Mouse (Mus musculus) lung, embryonic 14.5 days (tissue): ENCODE measurements around the gene Wdfy4. TPM values are rescaled to one million over a fixed set of nuclear protein-coding genes. Genes with fewer than 3 reads are reported as not detected.

Experiments
- ATAC-seq: fragments of 200-750 bp; cut with Nextera tagmentation; 2 replicates; pipeline ENCODE4 v1.8.0; 2017; ENCODE audit warnings: mild to moderate bottlenecking, moderate TSS enrichment, moderate library complexity; ENCODE audit not compliant: insufficient read depth
- DNase-seq: peaks from one replicate; pipeline ENCODE4 v3.0.0-alpha.2; 2015
- H3K27ac ChIP-seq: fragments of 300-500 bp; sonication (generic); 2 replicates; pipeline ENCODE4 v1.5.1; 2014; ENCODE audit warnings: low read depth, mild to moderate bottlenecking, moderate library complexity
- H3K27me3 ChIP-seq: fragments of 300-500 bp; sonication (generic); 2 replicates; pipeline ENCODE4 v1.6.1; 2014; ENCODE audit warnings: low read length, control low read depth; ENCODE audit not compliant: insufficient read depth
- H3K36me3 ChIP-seq: fragments of 300-500 bp; sonication (generic); 2 replicates; pipeline ENCODE4 v1.6.1; 2014; ENCODE audit warnings: control low read depth; ENCODE audit not compliant: insufficient read depth
- H3K4me1 ChIP-seq: fragments of 300-500 bp; sonication (generic); 2 replicates; pipeline ENCODE4 v1.6.1; 2014; ENCODE audit warnings: antibody characterized with exemption, control low read depth; ENCODE audit not compliant: insufficient read depth
- H3K4me2 ChIP-seq: fragments of 300-500 bp; sonication (generic); 2 replicates; pipeline ENCODE4 v1.6.1; 2014; ENCODE audit warnings: mild to moderate bottlenecking
- H3K4me3 ChIP-seq: fragments of 300-500 bp; sonication (generic); 2 replicates; pipeline ENCODE4 v1.5.1; 2014; ENCODE audit warnings: low read depth, low read length
- H3K9ac ChIP-seq: fragments of 300-500 bp; sonication (generic); 2 replicates; pipeline ENCODE4 v1.6.1; 2014
- H3K9me3 ChIP-seq: fragments of 300-500 bp; sonication (generic); 2 replicates; pipeline ENCODE4 v1.6.1; 2016; ENCODE audit warnings: low read depth, low read length, control low read depth
- CTCF ChIP-seq: IDR thresholded peaks from 2 replicates; pipeline ENCODE4 v1.5.1; 2016; ENCODE audit warnings: antibody characterized with exemption, low read depth
- WGBS: fragments of 180-500 bp; shearing (Covaris S2); extraction: QIAGEN DNeasy Blood & Tissue Kit; methylation state at CpG from one replicate; pipeline ENCODE4 v1.1.7; 2014; 5-methylcytosine and 5-hydroxymethylcytosine counted together
- polyA plus RNA-seq: library from polyadenylated mRNA; unstranded; fragments of >200 nt; fragmentation: Nextera tagmentation; extraction: Ambion mirVana; gene quantifications from 2 replicates; pipeline ENCODE4 v1.2.1, GENCODE M21; 2014

The Wdfy4 gene
- polyA plus RNA-seq, 1 experiment from 2014 or later = 0.57 TPM

- TF ChIP-seq CTCF = no peak
- no peak overlapping the region for H3K9ac ChIP-seq
- H3K4me1 ChIP-seq = no peaks in the 10 kb centered on the region
- no peaks in the 10 kb centered on the region for H3K36me3 ChIP-seq
- DNase-seq = no peak
- H3K27ac ChIP-seq = no peak overlapping the region
- H3K9me3 ChIP-seq = no peaks in the 10 kb centered on the region
- H3K4me2 ChIP-seq = no peak overlapping the region
- no peaks in the 10 kb centered on the region for H3K27me3 ChIP-seq
- H3K4me3 ChIP-seq = no peak overlapping the region
- WGBS = 58% methylated on average over 1 of the region's 1 CpGs
- no peak for ATAC-seq
Observed at GRCm38 (mm10) chr14:33116590-33116989, 68.7 kb downstream of the Wdfy4 start.

GRCm38 (mm10) chr14:33104809-33105208 is 80.5 kb downstream of the Wdfy4 start:
- DNase-seq = peak; percentile 13
- Histone ChIP-seq H3K4me1 (no peaks in the 10 kb centered on the region), H3K9ac (no peak overlapping the region), H3K9me3 (no peaks in the 10 kb centered on the region), H3K4me2 (no peak overlapping the region), H3K27me3 (no peaks in the 10 kb centered on the region), H3K4me3 (no peak overlapping the region), H3K27ac (no peak overlapping the region), H3K36me3 (no peaks in the 10 kb centered on the region)
- 60% methylated on average over 3 of the region's 3 CpGs for WGBS
- no peak for TF ChIP-seq CTCF
- ATAC-seq = no peak

GRCm38 (mm10) chr14:33101609-33102008 is 83.7 kb downstream of the Wdfy4 start:
- H3K4me2 ChIP-seq = no peak overlapping the region
- no peak overlapping the region for H3K9ac ChIP-seq
- TF ChIP-seq CTCF = no peak
- H3K9me3 ChIP-seq = no peaks in the 10 kb centered on the region
- H3K27me3 ChIP-seq = no peaks in the 10 kb centered on the region
- no peak for DNase-seq
- no peaks in the 10 kb centered on the region for H3K4me1 ChIP-seq
- ATAC-seq = no peak
- no peak overlapping the region for H3K27ac ChIP-seq
- no peak overlapping the region for H3K4me3 ChIP-seq
- WGBS = 38% methylated on average over 2 of the region's 2 CpGs
- H3K36me3 ChIP-seq = no peaks in the 10 kb centered on the region

DNA sequence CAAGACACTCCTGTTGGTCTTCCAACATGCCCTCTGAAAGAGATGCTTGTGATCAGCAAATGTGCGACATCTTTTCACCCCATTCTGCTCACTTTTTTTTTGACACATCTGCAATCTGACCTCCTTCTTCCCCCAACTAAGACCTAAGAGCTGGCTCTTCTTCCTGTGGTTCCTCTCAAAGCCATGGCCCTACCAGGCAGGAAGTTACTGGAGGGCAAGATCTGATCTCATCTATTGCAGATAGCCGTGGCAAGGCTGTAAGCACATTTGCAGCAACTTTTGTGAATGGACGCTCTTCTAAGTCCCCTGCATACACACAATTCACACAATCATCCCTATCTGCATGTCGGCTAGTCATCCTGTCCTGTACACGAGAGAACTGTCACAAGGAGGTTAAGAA is 85.4 kb downstream of the Wdfy4 start:
- no peak overlapping the region for H3K4me3 ChIP-seq
- DNase-seq = no peak
- no peaks in the 10 kb centered on the region for H3K4me1 ChIP-seq
- no peaks in the 10 kb centered on the region for H3K36me3 ChIP-seq
- H3K27me3 ChIP-seq = no peaks in the 10 kb centered on the region
- 73% methylated on average over 5 of the region's 5 CpGs for WGBS
- no peak overlapping the region for H3K9ac ChIP-seq
- no peak overlapping the region for H3K27ac ChIP-seq
- no peak for TF ChIP-seq CTCF
- H3K9me3 ChIP-seq = no peaks in the 10 kb centered on the region
- ATAC-seq = no peak
- no peak overlapping the region for H3K4me2 ChIP-seq

- H3K9ac ChIP-seq = no peak overlapping the region
- ATAC-seq = no peak
- H3K36me3 ChIP-seq = no peaks in the 10 kb centered on the region
- H3K27me3 ChIP-seq = no peaks in the 10 kb centered on the region
- no peak for DNase-seq
- no peak overlapping the region for H3K4me2 ChIP-seq
- no peak overlapping the region for H3K27ac ChIP-seq
- 52% methylated on average over 7 of the region's 7 CpGs for WGBS
- H3K4me3 ChIP-seq = no peak overlapping the region
- no peaks in the 10 kb centered on the region for H3K9me3 ChIP-seq
- H3K4me1 ChIP-seq = no peaks in the 10 kb centered on the region
- TF ChIP-seq CTCF = no peak
Observed at GRCm38 (mm10) chr14:33099111-33099510, 86.2 kb downstream of the Wdfy4 start.

GRCm38 (mm10) chr14:33096462-33096861 is 88.8 kb downstream of the Wdfy4 start:
- H3K4me3 ChIP-seq = no peak overlapping the region
- no peaks in the 10 kb centered on the region for H3K4me1 ChIP-seq
- WGBS = 73% methylated on average over 5 of the region's 5 CpGs
- no peak overlapping the region for H3K27ac ChIP-seq
- TF ChIP-seq CTCF = no peak
- H3K36me3 ChIP-seq = no peaks in the 10 kb centered on the region
- DNase-seq = no peak
- H3K9ac ChIP-seq = no peak overlapping the region
- ATAC-seq = no peak
- H3K4me2 ChIP-seq = no peak overlapping the region
- H3K27me3 ChIP-seq = no peaks in the 10 kb centered on the region
- H3K9me3 ChIP-seq = no peaks in the 10 kb centered on the region

DNA sequence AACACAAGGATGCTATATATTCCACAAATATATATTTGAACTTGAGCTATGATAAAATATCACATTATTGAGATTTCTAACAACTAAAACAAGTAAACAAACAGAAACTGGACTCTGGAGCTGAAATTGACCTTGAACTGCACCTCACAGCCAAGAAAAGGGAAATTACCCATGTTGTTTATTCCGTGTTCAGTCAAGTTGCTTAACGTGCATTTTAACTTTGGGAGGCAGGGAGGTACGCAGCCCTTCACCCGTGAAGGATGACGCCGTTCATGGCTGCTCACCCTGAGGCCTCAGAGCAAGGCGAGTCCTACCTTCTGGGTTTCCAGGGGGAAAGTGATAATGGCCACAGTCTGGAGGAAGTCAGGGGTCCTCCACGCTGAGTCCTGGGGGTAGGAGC is 102.0 kb downstream of the Wdfy4 start:
- Histone ChIP-seq H3K4me2 (no peak overlapping the region), H3K9ac (no peak overlapping the region), H3K27ac (no peak overlapping the region), H3K4me1 (no peaks in the 10 kb centered on the region), H3K36me3 (no peaks in the 10 kb centered on the region), H3K27me3 (no peaks in the 10 kb centered on the region), H3K9me3 (no peaks in the 10 kb centered on the region), H3K4me3 (no peak overlapping the region)
- ATAC-seq (no peak), DNase-seq (no peak)
- TF ChIP-seq CTCF = no peak
- 70% methylated on average over 8 of the region's 8 CpGs for WGBS

- Histone ChIP-seq H3K36me3 (no peaks in the 10 kb centered on the region), H3K4me2 (no peak overlapping the region), H3K9me3 (no peaks in the 10 kb centered on the region), H3K4me3 (no peak overlapping the region), H3K27me3 (no peaks in the 10 kb centered on the region), H3K9ac (no peak overlapping the region), H3K27ac (no peak overlapping the region), H3K4me1 (no peaks in the 10 kb centered on the region)
- no peak for TF ChIP-seq CTCF
- ATAC-seq = no peak
- WGBS = 66% methylated on average over 1 of the region's 1 CpGs
- DNase-seq = no peak
Observed at GRCm38 (mm10) chr14:33082301-33082700, 103.0 kb downstream of the Wdfy4 start.
